Mouse (Mus musculus) E14TG2a.4 (cell line): ENCODE measurements at regions not wholly inside any gene's neighbourhood (a gene's known extent, or its start where the extent isn't known, plus 50 kb on each side); places are given as distances from the start of the nearest gene placed in this dataset.

Experiments
- H3K27me3 ChIP-seq: 2 replicates; pipeline ENCODE4 v1.6.1; 2014; ENCODE audit warnings: low read length, control low read depth; ENCODE audit not compliant: insufficient read depth
- H3K36me3 ChIP-seq: 2 replicates; pipeline ENCODE4 v1.6.1; 2014; ENCODE audit warnings: low read length, control low read depth; ENCODE audit not compliant: insufficient read depth
- H3K4me1 ChIP-seq: replicated peaks from 2 replicates; pipeline ENCODE4 v1.6.1; 2014; ENCODE audit warnings: low read depth, low read length, control low read depth
- H3K4me3 ChIP-seq: replicated peaks from 2 replicates; pipeline ENCODE4 v1.5.1; 2014; ENCODE audit warnings: mild to moderate bottlenecking, low read length
- H3K9me3 ChIP-seq: 2 replicates; pipeline ENCODE4 v1.6.1; 2014; ENCODE audit warnings: low read length, control low read depth
- CTCF ChIP-seq: conservative IDR thresholded peaks from 2 replicates; pipeline ENCODE4 v1.5.1; 2014; ENCODE audit warnings: low read length
- NANOG ChIP-seq: IDR thresholded peaks from 2 replicates; pipeline ENCODE4 v1.6.1; 2014; ENCODE audit warnings: borderline replicate concordance, low read length, mixed read lengths
- POU5F1 ChIP-seq: IDR thresholded peaks from 2 replicates; pipeline ENCODE4 v1.6.1; 2014; ENCODE audit warnings: low read length, borderline replicate concordance

- peaks cover 12% of the 10 kb centered on the region for H3K9me3 ChIP-seq
Observed at GRCm38 (mm10) chr8:30522806-30523462, 2905.6 kb upstream of the 5930422O12Rik start.

GRCm38 (mm10) chr8:30532862-30533500 is 2895.5 kb upstream of the 5930422O12Rik start:
- Histone ChIP-seq H3K9me3 (no peaks in the 10 kb centered on the region), H3K36me3 (no peaks in the 10 kb centered on the region)

More at GRCm38 (mm10) chr8:30522806-30523462, 2905.6 kb upstream of the 5930422O12Rik start:
- no peak for TF ChIP-seq NANOG
- no peak for TF ChIP-seq POU5F1
- TF ChIP-seq CTCF: no peak
- Histone ChIP-seq H3K36me3 (no peaks in the 10 kb centered on the region), H3K4me3 (no peak overlapping the region), H3K4me1 (no peaks in the 10 kb centered on the region), H3K27me3 (no peaks in the 10 kb centered on the region)

GRCm38 (mm10) chr8:30533501-30533870 is 2895.0 kb upstream of the 5930422O12Rik start:
- Histone ChIP-seq H3K4me3 (no peak overlapping the region), H3K4me1 (no peaks in the 10 kb centered on the region), H3K9me3 (no peaks in the 10 kb centered on the region), H3K27me3 (no peaks in the 10 kb centered on the region), H3K36me3 (no peaks in the 10 kb centered on the region)
- TF ChIP-seq CTCF: no peak
- TF ChIP-seq POU5F1: no peak
- no peak for TF ChIP-seq NANOG

More at GRCm38 (mm10) chr8:30532862-30533500, 2895.5 kb upstream of the 5930422O12Rik start:
- H3K27me3 ChIP-seq: no peaks in the 10 kb centered on the region
- no peak for TF ChIP-seq POU5F1
- no peak for TF ChIP-seq NANOG
- TF ChIP-seq CTCF: no peak
- no peak overlapping the region for H3K4me3 ChIP-seq
- H3K4me1 ChIP-seq: no peaks in the 10 kb centered on the region

- H3K4me1 ChIP-seq: no peaks in the 10 kb centered on the region
- H3K27me3 ChIP-seq: no peaks in the 10 kb centered on the region
- H3K36me3 ChIP-seq: no peaks in the 10 kb centered on the region
- no peak overlapping the region for H3K4me3 ChIP-seq
- no peaks in the 10 kb centered on the region for H3K9me3 ChIP-seq
- TF ChIP-seq CTCF: no peak
- TF ChIP-seq NANOG: no peak
- TF ChIP-seq POU5F1: no peak
Observed at GRCm38 (mm10) chr8:30535450-30535849, 2893.1 kb upstream of the 5930422O12Rik start.

DNA sequence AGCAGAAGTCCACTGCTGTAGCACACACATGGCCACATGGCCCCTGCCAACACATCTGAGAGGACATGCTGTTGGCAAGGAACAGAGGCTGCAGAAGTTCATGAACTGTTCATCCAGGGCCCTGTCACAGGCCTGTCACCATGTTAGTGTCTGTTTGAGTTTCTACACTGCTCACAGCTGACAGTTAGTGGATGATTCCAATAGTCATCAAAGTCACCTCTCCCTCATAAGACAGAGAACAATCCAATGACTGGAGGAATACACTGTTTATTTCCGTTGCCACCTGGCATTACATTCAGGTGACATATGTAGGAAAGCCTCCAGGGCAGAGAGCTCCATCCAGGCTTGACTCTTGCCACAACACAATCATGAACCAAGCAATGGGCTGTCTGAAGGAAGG is 2886.3 kb upstream of the 5930422O12Rik start:
- no peak overlapping the region for H3K4me3 ChIP-seq
- TF ChIP-seq CTCF: no peak
- no peak for TF ChIP-seq NANOG
- no peak for TF ChIP-seq POU5F1
- no peaks in the 10 kb centered on the region for H3K36me3 ChIP-seq
- H3K4me1 ChIP-seq: no peaks in the 10 kb centered on the region
- no peaks in the 10 kb centered on the region for H3K27me3 ChIP-seq
- no peaks in the 10 kb centered on the region for H3K9me3 ChIP-seq

DNA sequence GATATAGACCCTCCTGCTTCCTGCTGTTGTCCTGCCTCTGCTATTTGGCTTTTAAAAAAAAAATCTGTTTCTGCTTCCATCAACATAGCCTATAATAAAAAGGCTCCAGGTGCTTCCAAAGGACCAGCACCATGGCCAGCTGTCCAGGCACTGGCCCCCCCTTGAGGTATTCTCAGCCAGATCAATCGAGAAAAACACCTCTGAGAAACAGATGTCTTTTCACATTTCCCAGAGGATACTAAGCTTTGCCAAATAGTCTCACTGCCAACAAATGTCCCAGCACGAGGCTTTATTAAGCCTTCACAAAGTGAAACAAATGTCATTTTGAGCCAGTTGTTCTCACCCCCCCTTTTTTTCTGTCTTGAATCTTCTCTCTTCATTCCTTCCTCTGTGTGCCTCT is 2880.7 kb upstream of the 5930422O12Rik start:
- Histone ChIP-seq H3K9me3 (no peaks in the 10 kb centered on the region), H3K27me3 (no peaks in the 10 kb centered on the region), H3K4me1 (no peaks in the 10 kb centered on the region), H3K36me3 (no peaks in the 10 kb centered on the region), H3K4me3 (no peak overlapping the region)
- TF ChIP-seq CTCF (no peak), NANOG (no peak), POU5F1 (no peak)

- TF ChIP-seq POU5F1 (no peak), CTCF (no peak), NANOG (no peak)
- no peaks in the 10 kb centered on the region for H3K27me3 ChIP-seq
- H3K9me3 ChIP-seq: no peaks in the 10 kb centered on the region
- H3K36me3 ChIP-seq: no peaks in the 10 kb centered on the region
- H3K4me1 ChIP-seq: no peaks in the 10 kb centered on the region
- no peak overlapping the region for H3K4me3 ChIP-seq
Observed at GRCm38 (mm10) chr8:30551051-30551450, 2877.5 kb upstream of the 5930422O12Rik start.

DNA sequence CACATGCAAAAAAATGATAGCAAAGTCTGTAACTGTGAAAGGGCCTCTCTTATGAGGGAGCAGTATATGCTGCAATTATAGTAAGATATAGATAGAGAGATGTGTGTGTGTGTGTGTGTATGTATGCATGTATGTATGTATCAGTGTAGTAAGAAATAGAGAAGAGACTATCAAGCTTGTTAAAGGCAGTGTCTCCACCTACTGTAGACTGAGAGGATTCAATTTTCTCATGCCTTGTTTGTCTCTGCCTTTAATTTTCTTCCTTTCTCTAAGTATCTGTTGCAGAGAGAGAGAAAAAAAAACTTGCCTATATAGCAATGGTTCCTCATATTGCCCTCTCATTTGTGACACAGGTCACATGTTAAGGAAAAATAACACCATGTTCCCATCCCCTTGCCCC is 2871.1 kb upstream of the 5930422O12Rik start:
- Histone ChIP-seq H3K4me3 (no peak overlapping the region), H3K27me3 (no peaks in the 10 kb centered on the region), H3K9me3 (peaks cover 6% of the 10 kb centered on the region), H3K4me1 (no peaks in the 10 kb centered on the region), H3K36me3 (no peaks in the 10 kb centered on the region)
- TF ChIP-seq CTCF (no peak), NANOG (no peak), POU5F1 (no peak)
